Mouse (Mus musculus) midbrain, embryonic 13.5 days (tissue): ENCODE measurements at regions not wholly inside any gene's neighbourhood (a gene's known extent, or its start where the extent isn't known, plus 50 kb on each side); places are given as distances from the start of the nearest gene placed in this dataset.

Experiments used
- ATAC-seq: fragments of 200-750 bp; cut with Nextera tagmentation; 2 replicates; pipeline ENCODE4 v1.8.0; 2017; ENCODE audit warnings: mild to moderate bottlenecking, moderate TSS enrichment, moderate library complexity
- H3K27ac ChIP-seq: fragments of 300-500 bp; sonication (generic); 2 replicates; pipeline ENCODE4 v1.5.1; 2015; ENCODE audit warnings: inconsistent platforms, mild to moderate bottlenecking, moderate library complexity
- H3K27me3 ChIP-seq: fragments of 300-500 bp; sonication (generic); 2 replicates; pipeline ENCODE4 v1.6.1; 2015; ENCODE audit warnings: mild to moderate bottlenecking, inconsistent platforms
- H3K36me3 ChIP-seq: fragments of 300-500 bp; sonication (generic); 2 replicates; pipeline ENCODE4 v1.6.1; 2015; ENCODE audit warnings: mild to moderate bottlenecking, inconsistent platforms
- H3K4me1 ChIP-seq: fragments of 300-500 bp; sonication (generic); replicated peaks from 2 replicates; pipeline ENCODE4 v1.6.1; 2015; ENCODE audit warnings: inconsistent platforms
- H3K4me2 ChIP-seq: fragments of 300-500 bp; sonication (generic); replicated peaks from 2 replicates; pipeline ENCODE4 v1.6.1; 2015; ENCODE audit warnings: moderate library complexity, mild to moderate bottlenecking, inconsistent platforms
- H3K4me3 ChIP-seq: fragments of 300-500 bp; sonication (generic); replicated peaks from 2 replicates; pipeline ENCODE4 v1.5.1; 2015; ENCODE audit warnings: mild to moderate bottlenecking, inconsistent platforms
- H3K9ac ChIP-seq: fragments of 300-500 bp; sonication (generic); replicated peaks from 2 replicates; pipeline ENCODE4 v1.6.1; 2015; ENCODE audit warnings: mild to moderate bottlenecking, inconsistent platforms
- H3K9me3 ChIP-seq: fragments of 300-500 bp; sonication (generic); 2 replicates; pipeline ENCODE4 v1.6.1; 2016; ENCODE audit warnings: mild to moderate bottlenecking, inconsistent platforms
- WGBS: fragments of 180-500 bp; shearing (Covaris S2); methylation state at CpG from one replicate; pipeline ENCODE4 v1.1.7; 2015; 5-methylcytosine and 5-hydroxymethylcytosine counted together

- Histone ChIP-seq H3K4me3 (no peak overlapping the region), H3K9me3 (no peaks in the 10 kb centered on the region), H3K27ac (no peak overlapping the region), H3K27me3 (no peaks in the 10 kb centered on the region), H3K4me1 (no peaks in the 10 kb centered on the region), H3K9ac (no peak overlapping the region), H3K36me3 (no peaks in the 10 kb centered on the region), H3K4me2 (no peak overlapping the region)
- ATAC-seq, result no peak
- 83% methylated on average over 1 of the region's 1 CpGs for WGBS
Observed at GRCm38 (mm10) chr15:62807364-62807763, 1037.6 kb downstream of the Gsdmc2 start.

DNA sequence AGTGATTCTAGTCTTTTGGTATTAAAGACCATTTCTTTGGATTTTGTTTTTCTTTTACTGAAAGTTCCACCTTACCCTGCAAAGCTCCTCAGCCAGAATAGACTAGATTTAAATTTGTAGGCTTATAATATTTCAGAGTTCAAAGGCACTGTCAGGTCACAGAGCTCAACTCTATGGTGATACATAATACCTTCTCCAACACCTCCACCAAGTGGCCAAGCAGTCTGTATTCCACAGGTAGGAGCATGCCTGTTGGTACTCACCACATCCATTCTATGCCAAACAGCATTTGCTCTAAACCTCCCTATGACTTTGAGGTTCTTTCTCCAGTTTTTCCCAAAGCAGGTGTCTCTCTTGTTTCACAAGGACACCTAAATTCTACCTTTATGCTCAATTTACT is 1042.2 kb downstream of the Gsdmc2 start:
- Histone ChIP-seq H3K4me1 (no peaks in the 10 kb centered on the region), H3K9ac (no peak overlapping the region), H3K4me3 (no peak overlapping the region), H3K27me3 (no peaks in the 10 kb centered on the region), H3K9me3 (no peaks in the 10 kb centered on the region), H3K4me2 (no peak overlapping the region), H3K36me3 (no peaks in the 10 kb centered on the region), H3K27ac (no peak overlapping the region)
- no peak for ATAC-seq

GRCm38 (mm10) chr15:62798731-62799130 is 1046.2 kb downstream of the Gsdmc2 start:
- ATAC-seq, result no peak
- Histone ChIP-seq H3K9ac (no peak overlapping the region), H3K9me3 (no peaks in the 10 kb centered on the region), H3K27ac (no peak overlapping the region), H3K36me3 (no peaks in the 10 kb centered on the region), H3K4me1 (no peaks in the 10 kb centered on the region), H3K4me2 (no peak overlapping the region), H3K27me3 (no peaks in the 10 kb centered on the region), H3K4me3 (no peak overlapping the region)
- 82% methylated on average over 4 of the region's 4 CpGs for WGBS

DNA sequence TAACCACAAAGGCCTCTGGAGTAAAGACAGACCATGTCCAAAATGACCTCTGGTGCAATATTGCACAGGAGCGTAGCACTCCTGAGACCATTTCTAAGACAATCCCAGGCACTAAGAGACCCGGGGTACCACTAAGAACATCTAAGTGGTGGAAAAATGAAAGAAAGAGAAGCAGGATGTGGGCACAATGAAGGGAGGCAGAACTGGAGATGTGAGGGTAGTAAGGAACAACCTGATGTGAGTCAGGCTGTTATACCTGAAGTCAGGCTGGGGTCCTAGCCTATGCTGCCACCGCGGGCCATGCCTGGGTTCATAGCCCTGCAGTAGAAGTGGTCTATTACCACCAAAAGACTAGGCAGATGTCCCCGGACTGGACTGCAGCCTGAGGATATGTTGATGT is 1051.4 kb downstream of the Gsdmc2 start:
- no peak for ATAC-seq
- H3K27me3 ChIP-seq, result no peaks in the 10 kb centered on the region
- no peaks in the 10 kb centered on the region for H3K9me3 ChIP-seq
- H3K9ac ChIP-seq, result no peak overlapping the region
- H3K4me2 ChIP-seq, result no peak overlapping the region
- H3K4me3 ChIP-seq, result no peak overlapping the region
- no peak overlapping the region for H3K27ac ChIP-seq
- WGBS, result 91% methylated on average over 5 of the region's 5 CpGs
- no peaks in the 10 kb centered on the region for H3K36me3 ChIP-seq
- no peaks in the 10 kb centered on the region for H3K4me1 ChIP-seq

- H3K9me3 ChIP-seq, result no peaks in the 10 kb centered on the region
- H3K4me3 ChIP-seq, result no peak overlapping the region
- no peaks in the 10 kb centered on the region for H3K36me3 ChIP-seq
- H3K9ac ChIP-seq, result no peak overlapping the region
- H3K4me1 ChIP-seq, result no peaks in the 10 kb centered on the region
- no peak overlapping the region for H3K4me2 ChIP-seq
- H3K27me3 ChIP-seq, result no peaks in the 10 kb centered on the region
- no peak for ATAC-seq
- WGBS, result 82% methylated on average over 1 of the region's 1 CpGs
- no peak overlapping the region for H3K27ac ChIP-seq
Observed at GRCm38 (mm10) chr15:62792084-62792483, 1052.9 kb downstream of the Gsdmc2 start.

DNA sequence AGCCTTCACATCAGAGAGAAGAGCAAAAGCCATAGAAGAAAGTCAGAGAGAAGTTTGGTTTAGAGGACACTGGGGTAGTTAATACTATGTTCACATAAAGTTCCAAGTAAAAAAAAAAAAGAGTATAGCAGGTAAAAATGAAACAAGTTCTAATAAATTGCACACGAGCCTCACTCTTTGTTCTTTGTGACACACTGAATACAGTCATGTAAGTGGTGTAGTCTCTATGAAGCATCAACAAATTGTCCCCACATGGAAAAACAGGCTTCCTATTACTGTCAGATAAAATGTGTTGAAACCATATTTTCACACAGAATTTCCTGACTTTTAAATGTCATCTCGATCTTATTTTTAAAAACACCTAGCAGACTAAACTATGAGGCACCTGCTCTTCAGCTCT is 1057.2 kb downstream of the Gsdmc2 start:
- Histone ChIP-seq H3K27ac (no peak overlapping the region), H3K4me2 (no peak overlapping the region), H3K9me3 (no peaks in the 10 kb centered on the region), H3K4me1 (no peaks in the 10 kb centered on the region), H3K27me3 (no peaks in the 10 kb centered on the region), H3K4me3 (no peak overlapping the region), H3K9ac (no peak overlapping the region), H3K36me3 (no peaks in the 10 kb centered on the region)
- WGBS, result 96% methylated on average over 2 of the region's 2 CpGs
- ATAC-seq, result no peak

- Histone ChIP-seq H3K9me3 (no peaks in the 10 kb centered on the region), H3K4me3 (no peak overlapping the region), H3K4me1 (no peaks in the 10 kb centered on the region), H3K36me3 (no peaks in the 10 kb centered on the region), H3K9ac (no peak overlapping the region), H3K4me2 (no peak overlapping the region), H3K27me3 (no peaks in the 10 kb centered on the region), H3K27ac (no peak overlapping the region)
- 85% methylated on average over 1 of the region's 1 CpGs for WGBS
- ATAC-seq, result no peak
Observed at GRCm38 (mm10) chr15:62786315-62786714, 1058.7 kb downstream of the Gsdmc2 start.

GRCm38 (mm10) chr15:62784456-62785139 is 1060.4 kb downstream of the Gsdmc2 start:
- Histone ChIP-seq H3K27ac (no peak overlapping the region), H3K4me2 (no peak overlapping the region), H3K9ac (no peak overlapping the region), H3K27me3 (no peaks in the 10 kb centered on the region), H3K36me3 (no peaks in the 10 kb centered on the region), H3K9me3 (no peaks in the 10 kb centered on the region), H3K4me3 (no peak overlapping the region), H3K4me1 (no peaks in the 10 kb centered on the region)
- WGBS, result 92% methylated on average over 1 of the region's 1 CpGs
- ATAC-seq, result no peak

- no peak overlapping the region for H3K4me2 ChIP-seq
- no peak overlapping the region for H3K4me3 ChIP-seq
- WGBS, result 87% methylated on average over 5 of the region's 5 CpGs
- no peaks in the 10 kb centered on the region for H3K36me3 ChIP-seq
- no peak for ATAC-seq
- H3K9me3 ChIP-seq, result no peaks in the 10 kb centered on the region
- H3K4me1 ChIP-seq, result no peaks in the 10 kb centered on the region
- no peaks in the 10 kb centered on the region for H3K27me3 ChIP-seq
- H3K27ac ChIP-seq, result no peak overlapping the region
- no peak overlapping the region for H3K9ac ChIP-seq
Observed at GRCm38 (mm10) chr15:62778899-62779298, 1066.1 kb downstream of the Gsdmc2 start.

DNA sequence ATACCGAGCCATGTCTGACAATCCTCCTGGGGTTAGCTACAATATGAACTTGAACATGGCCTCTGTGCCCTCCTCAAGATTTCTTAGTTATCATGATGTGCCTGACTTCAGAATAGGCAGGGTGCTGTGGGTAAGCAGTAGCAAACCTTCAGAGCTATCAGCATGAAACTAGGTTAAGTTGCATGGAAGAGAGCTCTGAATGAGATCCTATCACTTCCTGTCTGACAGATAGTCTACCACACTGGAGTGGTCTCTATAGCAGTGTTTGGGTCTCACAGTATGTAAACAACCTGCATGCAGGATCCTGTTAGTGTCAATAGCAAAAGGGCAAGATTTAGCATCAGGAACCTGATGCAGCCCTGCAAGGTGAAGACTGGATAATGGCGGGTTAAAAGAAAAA is 1092.3 kb downstream of the Gsdmc2 start:
- WGBS, result 91% methylated on average over 2 of the region's 2 CpGs

DNA sequence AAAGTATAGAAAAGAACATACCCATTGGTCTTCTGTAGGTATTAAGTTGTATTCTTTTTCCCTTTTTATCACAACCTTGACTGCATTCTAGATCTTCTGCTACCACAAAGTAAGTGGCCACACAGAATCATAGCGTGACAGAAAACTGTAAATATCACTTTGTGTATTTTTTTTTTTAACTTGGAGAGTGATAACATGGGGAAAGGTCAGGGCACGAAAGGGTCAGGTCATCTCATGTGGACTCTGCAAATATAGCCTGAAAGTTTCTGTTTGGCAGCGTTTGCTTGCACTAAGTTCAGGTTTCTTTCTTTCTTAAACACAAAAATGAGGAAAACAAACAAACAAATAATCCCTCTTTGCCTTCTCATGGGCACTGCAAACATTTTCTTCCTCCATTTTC is 1101.1 kb downstream of the Gsdmc2 start:
- H3K27ac ChIP-seq, result no peak overlapping the region
- no peak for ATAC-seq
- 87% methylated on average over 3 of the region's 3 CpGs for WGBS
- no peaks in the 10 kb centered on the region for H3K36me3 ChIP-seq
- no peak overlapping the region for H3K9ac ChIP-seq
- H3K9me3 ChIP-seq, result no peaks in the 10 kb centered on the region
- no peak overlapping the region for H3K4me2 ChIP-seq
- no peaks in the 10 kb centered on the region for H3K27me3 ChIP-seq
- H3K4me1 ChIP-seq, result no peaks in the 10 kb centered on the region
- no peak overlapping the region for H3K4me3 ChIP-seq

More for the DNA sequence above, 1092.3 kb downstream of the Gsdmc2 start:
- Histone ChIP-seq H3K4me2 (no peak overlapping the region), H3K27ac (no peak overlapping the region), H3K27me3 (no peaks in the 10 kb centered on the region), H3K9ac (no peak overlapping the region), H3K9me3 (no peaks in the 10 kb centered on the region), H3K4me1 (no peaks in the 10 kb centered on the region), H3K36me3 (no peaks in the 10 kb centered on the region), H3K4me3 (no peak overlapping the region)
- ATAC-seq, result no peak

DNA sequence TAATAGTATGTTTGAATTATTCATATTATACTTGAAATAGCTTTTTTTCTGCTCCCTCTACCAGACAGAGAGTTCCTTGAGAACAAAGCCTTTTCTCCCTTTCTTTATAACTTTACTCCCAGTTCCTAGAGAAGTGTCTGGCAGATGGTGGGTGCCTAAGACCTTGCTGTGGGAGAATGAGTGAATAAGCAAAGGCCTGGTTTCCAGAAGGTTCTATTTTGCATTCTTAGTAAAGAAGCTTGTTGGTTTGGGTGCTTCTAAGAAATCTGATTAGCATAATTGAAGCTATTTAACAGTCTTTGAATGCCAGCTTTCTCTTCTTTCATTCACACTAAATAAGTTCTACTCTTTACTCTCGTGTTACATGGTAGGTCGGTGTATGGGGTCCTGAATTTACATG is 1104.2 kb downstream of the Gsdmc2 start:
- no peak overlapping the region for H3K4me3 ChIP-seq
- H3K4me2 ChIP-seq, result no peak overlapping the region
- 53% methylated on average over 2 of the region's 2 CpGs for WGBS
- H3K9me3 ChIP-seq, result no peaks in the 10 kb centered on the region
- H3K4me1 ChIP-seq, result no peaks in the 10 kb centered on the region
- H3K36me3 ChIP-seq, result no peaks in the 10 kb centered on the region
- no peak overlapping the region for H3K27ac ChIP-seq
- no peaks in the 10 kb centered on the region for H3K27me3 ChIP-seq
- H3K9ac ChIP-seq, result no peak overlapping the region
- ATAC-seq, result no peak

- H3K4me3 ChIP-seq, result no peak overlapping the region
- no peaks in the 10 kb centered on the region for H3K27me3 ChIP-seq
- 83% methylated on average over 1 of the region's 1 CpGs for WGBS
- no peak overlapping the region for H3K9ac ChIP-seq
- no peak overlapping the region for H3K4me2 ChIP-seq
- no peaks in the 10 kb centered on the region for H3K36me3 ChIP-seq
- ATAC-seq, result no peak
- no peak overlapping the region for H3K27ac ChIP-seq
- H3K9me3 ChIP-seq, result no peaks in the 10 kb centered on the region
- H3K4me1 ChIP-seq, result no peaks in the 10 kb centered on the region
Observed at GRCm38 (mm10) chr15:62735334-62735733, 1109.6 kb downstream of the Gsdmc2 start.
